Comparison of ENCODE assay signal across 19 mouse cellular contexts in the genomic region with DNA sequence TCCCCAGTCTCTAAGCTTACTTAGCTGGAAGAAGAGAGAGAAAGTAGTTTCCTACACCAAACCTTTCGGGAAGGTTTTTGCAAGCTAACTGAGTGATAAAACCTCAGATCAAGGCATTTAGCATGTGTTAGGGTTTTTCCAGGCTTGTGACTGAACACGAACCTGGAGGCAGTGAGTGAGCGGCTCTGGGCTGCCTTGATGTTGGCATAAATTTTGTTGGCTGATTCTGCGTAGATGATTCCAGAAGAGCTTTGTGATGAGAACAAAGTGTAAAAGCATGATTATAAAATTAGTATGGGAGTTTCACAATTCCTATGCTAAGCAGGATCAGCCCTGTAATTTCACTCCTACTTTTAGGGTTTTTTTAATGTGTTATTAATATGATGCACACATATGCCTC. TPM values are rescaled to one million over a fixed set of nuclear protein-coding genes. Genes with fewer than 3 reads are reported as not detected.
DNase-seq lines count a peak whose midpoint lies in the region; TF ChIP-seq lines count a peak whose summit lies in the region.
"Had no signal": no experiment of that assay in that cellular context is flagged by ENCODE, and none has a peak within 500 bp of the region (broad histone marks: within the 10 kb centered on the region; RNA-seq: fewer than 3 reads in every experiment).

No protein-coding gene starts in this region.

- 90% methylated on average over 4 of the region's 4 CpGs for WGBS in heart, embryonic 10.5 days

- no peak for TF ChIP-seq POLR2A in cortical plate, adult 2 months (IDR thresholded peaks at IDR 0.05; ENCODE audit: extremely low read depth, insufficient read depth, low read length)

- no peak for TF ChIP-seq CTCF in cortical plate, adult 2 months (IDR thresholded peaks at IDR 0.05; ENCODE audit: extremely low read depth, insufficient read depth, low read length)

- 0 out of 2 replicates have a peak, but pooled peaks cover 6% of the 10 kb centered on the region for H3K4me1 ChIP-seq in heart, embryonic 10.5 days
- no peaks in the 10 kb centered on the region; the same call in 1 of the 2 replicates for H3K4me1 ChIP-seq in cortical plate, adult 2 months (ENCODE audit: control insufficient read depth, insufficient read depth, low read length)
- H3K4me1 ChIP-seq: embryonic facial prominence, embryonic 12.5 days had no signal

- no peaks in the 10 kb centered on the region for H3K36me3 ChIP-seq in heart, embryonic 10.5 days
- H3K36me3 ChIP-seq: embryonic facial prominence, embryonic 12.5 days; forebrain, embryonic 12.5 days; heart, embryonic 15.5 days; hindbrain, embryonic 13.5 days had no signal

- no peaks in the 10 kb centered on the region for H3K9me3 ChIP-seq in heart, embryonic 10.5 days
- H3K9me3 ChIP-seq: embryonic facial prominence, embryonic 12.5 days; forebrain, embryonic 12.5 days; heart, embryonic 15.5 days; hindbrain, embryonic 13.5 days had no signal

- H3K4me3 ChIP-seq in heart, embryonic 10.5 days: no peak overlapping the region
- H3K4me3 ChIP-seq in cortical plate, adult 2 months (ENCODE audit: insufficient read depth, low read length): no peak overlapping the region
- H3K4me3 ChIP-seq: embryonic facial prominence, embryonic 12.5 days; forebrain, embryonic 12.5 days; gastrocnemius, adult 2 months; heart, embryonic 15.5 days; hindbrain, embryonic 13.5 days had no signal

- H3K27ac ChIP-seq in heart, embryonic 10.5 days: no peak overlapping the region
- 0 out of 2 replicates have a peak overlapping the region, but pooled peaks have one; percentile 7 for H3K27ac ChIP-seq in cortical plate, adult 2 months (ENCODE audit: insufficient read depth, low read length)
- H3K27ac ChIP-seq: embryonic facial prominence, embryonic 12.5 days; forebrain, embryonic 12.5 days; gastrocnemius, adult 2 months; heart, embryonic 15.5 days; hindbrain, embryonic 13.5 days; hindbrain, postnatal 0 days had no signal

- DNase-seq in heart, adult 11 months: peak; percentile 52
- DNase-seq in heart, embryonic 10.5 days (ENCODE audit: low spot score): no peak
- DNase-seq in layer of hippocampus, adult 9-11 months: peak; percentile 78
- DNase-seq in layer of hippocampus, postnatal 25 days (ENCODE audit: extremely low spot score in 1 of 2, low spot score in 1 of 2): no peak
- DNase-seq in adrenal gland, postnatal 4 days (ENCODE audit: low spot score in 2 of 2): no peak
- no peak for DNase-seq in spleen, postnatal 4 days (ENCODE audit: low spot score in 2 of 2)
- DNase-seq: adrenal gland, postnatal 10 days; cerebellum, adult 2 months; cerebellum, postnatal 10 days; embryo, embryonic 11 days; gastrocnemius, adult 2 months; gastrocnemius, postnatal 25 days; heart, postnatal 14 days had no signal

- H3K27me3 ChIP-seq in heart, embryonic 10.5 days (ENCODE audit: insufficient read depth, poor library complexity, severe bottlenecking): no peaks in the 10 kb centered on the region
- H3K27me3 ChIP-seq: embryonic facial prominence, embryonic 12.5 days; forebrain, embryonic 12.5 days; heart, embryonic 15.5 days; hindbrain, embryonic 13.5 days had no signal

RNA-seq across cellular contexts. Expression of gene Rasal2, which starts 15.2 kb away (rescaled TPM):
- polyA plus RNA-seq in heart, embryonic 10.5 days (2016; fragmentation: Nextera tagmentation; extraction: Ambion mirVana): 13.2 and 17.3 TPM in 2 replicates
- total RNA-seq in layer of hippocampus, postnatal 25 days (2021): 10 to 100 TPM; 70.0 to 77.8 TPM
- 28.4 and 30.0 TPM in 2 replicates for polyA plus RNA-seq in cortical plate, adult 2 months (2012; rRNA removed)
- 10 to 100 TPM; 12.2 to 13.6 TPM for total RNA-seq in adrenal gland, postnatal 4 days (2021)

RNA-seq across cellular contexts. Expression of gene Cryzl2, which starts 30.8 kb away (rescaled TPM):
- 15.1 and 31.1 TPM in 2 replicates for polyA plus RNA-seq in heart, embryonic 10.5 days (2016; fragmentation: Nextera tagmentation; extraction: Ambion mirVana)
- total RNA-seq in layer of hippocampus, postnatal 25 days (2021): 1 to 10 TPM; 3.6 to 4.6 TPM
- polyA plus RNA-seq in cortical plate, adult 2 months (2012; rRNA removed): 11.7 and 13.8 TPM in 2 replicates
- total RNA-seq in adrenal gland, postnatal 4 days (2021): 10 to 100 TPM; 49.0 to 49.2 TPM

Comparison
In these comparisons a context has a peak if more than half of its experiments do, and no peak if none do; other contexts are left out.
1. DNase-seq: peak in heart, adult 11 months (single experiment) and layer of hippocampus, adult 9-11 months (single experiment); none in heart, embryonic 10.5 days (single experiment), layer of hippocampus, postnatal 25 days (0 of 2), adrenal gland, postnatal 4 days (0 of 2) and spleen, postnatal 4 days (0 of 2).
2. RNA of gene Rasal2, which starts 15.2 kb away (total RNA-seq): 70.0 to 77.8 TPM in layer of hippocampus, postnatal 25 days; 12.2 to 13.6 TPM in adrenal gland, postnatal 4 days; every median in the first group is over 4 times any median in the second.
3. RNA of gene Cryzl2, which starts 30.8 kb away (total RNA-seq): 49.0 to 49.2 TPM in adrenal gland, postnatal 4 days; 3.6 to 4.6 TPM in layer of hippocampus, postnatal 25 days; every median in the first group is over 4 times any median in the second.